Mouse (Mus musculus): ENCODE measurements around the gene Tnfrsf25. TPM values are rescaled to one million over a fixed set of nuclear protein-coding genes. Genes with fewer than 3 reads are reported as not detected.

Gene Tnfrsf25
- polyA plus RNA-seq, 1 experiment from 2014 or later, result 44.1 TPM

DNA sequence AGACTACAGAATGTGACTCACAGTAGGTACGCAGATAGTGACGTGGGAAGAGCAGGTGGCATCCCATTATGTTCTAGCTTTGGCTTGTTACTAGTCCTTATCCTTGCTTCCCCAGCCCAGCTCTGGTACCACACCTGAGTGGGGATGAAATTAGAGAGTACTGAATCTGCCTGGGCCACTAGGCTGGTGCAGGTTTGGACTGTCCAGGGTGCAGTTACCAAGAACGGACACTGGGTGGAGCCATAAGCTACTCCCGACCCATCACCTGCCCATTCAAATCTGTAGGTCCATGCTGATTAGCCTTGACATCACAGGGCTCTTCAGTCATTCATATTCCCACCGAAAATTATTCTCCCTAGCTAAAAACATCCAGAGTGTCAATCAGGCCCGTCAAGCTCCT lies 24.7 kb downstream of the Tnfrsf25 start:
- DNase-seq (ENCODE audit: low spot score), result no peak

DNA sequence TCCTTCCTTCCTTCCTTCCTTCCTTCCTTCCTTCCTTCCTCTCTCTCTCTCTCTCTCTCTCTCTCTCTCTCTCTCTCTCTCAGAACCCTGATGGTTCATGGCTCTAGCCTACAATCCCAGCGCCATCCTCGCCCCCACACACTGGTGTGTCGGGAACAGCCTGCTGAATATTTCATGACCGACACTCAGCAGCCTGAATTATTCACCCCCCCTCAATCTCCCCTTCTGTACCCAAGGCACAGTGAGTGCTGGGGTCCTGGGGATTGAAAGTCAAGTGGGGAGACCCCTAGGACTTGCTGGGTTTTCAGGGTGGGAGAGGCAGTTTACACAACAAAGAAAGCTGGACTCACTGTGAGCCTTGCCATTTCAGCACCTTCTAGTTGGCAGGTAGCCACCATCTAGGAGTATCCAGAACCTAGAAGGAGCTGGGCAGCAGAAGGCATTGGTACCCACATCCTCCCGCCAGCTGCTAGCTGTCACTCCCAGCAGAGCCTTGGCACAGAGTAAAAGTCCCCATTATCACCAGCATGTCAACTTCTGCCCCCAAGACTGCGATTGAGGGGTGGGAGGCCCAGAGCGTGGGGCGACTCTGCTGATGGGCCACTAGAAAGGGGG lies 25.9 kb downstream of the Tnfrsf25 start:
- no peak for DNase-seq (ENCODE audit: low spot score)

DNA sequence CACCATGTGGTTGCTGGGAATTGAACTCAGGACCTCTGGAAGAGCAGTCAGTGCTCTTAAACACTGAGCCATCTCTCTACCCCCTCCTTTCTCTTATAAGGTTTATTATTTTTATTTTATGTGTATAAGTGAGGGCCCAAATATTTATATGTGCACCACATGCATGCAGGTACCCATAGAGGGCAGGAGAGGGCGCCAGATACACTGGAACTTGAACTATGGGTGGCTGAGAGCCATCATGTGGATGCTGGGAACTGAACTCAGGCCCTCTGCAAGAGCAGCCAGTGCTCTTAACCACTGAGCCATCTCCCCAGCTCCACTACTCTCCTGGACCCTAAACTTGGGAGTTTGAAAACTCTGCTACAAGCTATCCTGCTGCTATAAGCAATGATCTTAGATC lies 27.9 kb downstream of the Tnfrsf25 start:
- no peak for DNase-seq (ENCODE audit: low spot score)

DNA sequence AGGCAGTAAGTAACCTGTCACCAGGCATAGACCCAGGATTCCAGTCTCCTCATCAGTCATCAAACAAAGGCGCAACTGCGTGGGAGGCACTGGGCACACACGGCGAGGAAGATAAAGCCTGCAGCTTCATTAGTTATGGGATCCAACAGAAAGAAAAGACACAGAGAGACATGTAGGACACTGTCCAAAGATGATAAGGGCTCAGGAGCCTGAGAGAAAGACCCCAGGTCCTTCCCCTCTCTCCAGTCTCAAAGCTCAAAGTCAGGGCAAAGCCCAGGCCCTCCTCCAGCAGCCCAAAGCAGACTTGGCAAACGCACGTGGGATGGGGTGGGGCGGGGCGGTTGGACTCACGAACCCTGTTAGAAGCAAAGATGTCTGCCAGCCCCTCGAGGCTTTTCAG lies 29.7 kb downstream of the Tnfrsf25 start:
- no peak for DNase-seq (ENCODE audit: low spot score)

DNA sequence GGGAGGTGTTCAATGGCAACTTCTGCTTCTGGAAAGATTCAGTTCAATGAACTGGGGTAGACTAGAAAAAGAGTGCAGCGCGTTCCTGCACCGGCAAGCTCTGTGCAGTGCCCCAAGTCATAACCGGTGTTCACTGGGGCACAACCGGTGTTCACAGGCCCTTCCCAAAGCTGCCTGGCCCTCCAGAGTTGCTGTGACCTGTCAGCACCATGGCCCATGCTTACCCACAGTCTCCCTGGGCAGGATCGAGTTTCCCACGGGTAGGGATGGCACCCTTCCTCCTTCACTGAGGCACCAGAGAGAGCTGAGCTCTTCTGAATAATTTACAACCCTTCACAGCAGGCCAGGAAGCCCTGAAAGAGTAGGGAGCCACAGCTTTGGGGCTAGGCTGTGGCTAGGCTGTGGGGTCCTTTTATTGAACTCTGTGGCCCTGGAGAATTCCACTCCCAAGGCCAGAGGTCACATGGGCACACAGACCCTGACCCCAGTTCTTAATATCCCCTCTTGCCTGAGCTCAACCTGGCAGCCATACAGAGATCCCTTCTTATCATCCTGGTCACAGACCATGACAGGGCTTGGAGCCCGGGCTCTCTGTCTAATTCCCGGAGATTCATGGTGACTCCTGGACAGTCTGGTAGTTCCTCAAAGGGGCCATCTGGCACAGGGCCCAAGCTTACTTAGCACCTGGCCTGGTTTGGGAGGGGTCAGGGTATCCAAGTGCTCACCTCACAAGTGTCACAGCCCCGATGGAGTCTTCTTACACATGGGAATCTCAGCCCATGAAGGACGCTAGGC lies 30.5 kb downstream of the Tnfrsf25 start:
- DNase-seq (ENCODE audit: low spot score), result no peak

DNA sequence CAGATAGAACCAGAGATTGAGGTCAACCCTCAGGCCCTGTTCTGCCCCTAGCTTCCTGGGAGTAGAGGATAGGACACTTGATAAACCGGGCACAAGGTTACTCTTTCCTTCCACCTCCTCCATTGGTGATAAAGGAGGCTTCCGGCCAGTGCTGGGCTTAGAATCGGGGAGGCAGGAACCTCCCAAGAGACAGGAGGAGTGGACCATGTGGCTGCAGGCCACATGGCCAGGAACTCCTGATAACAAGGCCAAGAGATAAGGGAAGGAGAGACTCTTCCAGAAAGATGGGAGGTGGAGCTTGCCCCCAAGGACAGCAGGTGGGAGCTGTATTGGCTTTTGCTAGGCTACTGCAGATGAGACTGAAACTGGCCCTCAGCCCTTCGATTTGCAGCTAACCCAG lies 34.8 kb downstream of the Tnfrsf25 start:
- DNase-seq (ENCODE audit: low spot score), result no peak

DNA sequence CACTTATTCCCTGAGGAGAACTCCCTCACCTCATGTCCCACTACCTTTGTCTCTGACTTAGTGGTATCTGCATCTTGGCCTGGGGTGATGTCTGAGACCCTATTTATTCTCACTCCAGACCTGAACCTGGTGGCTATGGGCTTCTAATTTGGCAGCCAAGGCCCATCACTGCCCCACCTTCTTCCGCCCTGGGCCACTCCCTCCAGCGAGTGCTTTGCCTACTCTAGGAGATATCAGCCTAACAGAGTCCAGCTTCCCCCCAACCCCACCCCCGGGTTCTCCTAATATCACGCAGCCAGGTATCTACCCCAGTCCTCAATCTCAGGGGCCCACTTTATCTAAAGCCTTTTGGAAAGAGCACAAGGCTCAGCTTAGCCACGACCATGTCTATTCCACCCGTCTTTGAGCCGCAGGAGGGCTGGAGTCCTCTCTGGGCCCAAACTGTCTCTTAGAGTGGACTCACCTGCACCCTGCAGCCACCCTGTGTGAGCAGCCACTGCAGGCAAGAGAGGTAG lies 35.8 kb downstream of the Tnfrsf25 start:
- no peak for DNase-seq (ENCODE audit: low spot score)

DNA sequence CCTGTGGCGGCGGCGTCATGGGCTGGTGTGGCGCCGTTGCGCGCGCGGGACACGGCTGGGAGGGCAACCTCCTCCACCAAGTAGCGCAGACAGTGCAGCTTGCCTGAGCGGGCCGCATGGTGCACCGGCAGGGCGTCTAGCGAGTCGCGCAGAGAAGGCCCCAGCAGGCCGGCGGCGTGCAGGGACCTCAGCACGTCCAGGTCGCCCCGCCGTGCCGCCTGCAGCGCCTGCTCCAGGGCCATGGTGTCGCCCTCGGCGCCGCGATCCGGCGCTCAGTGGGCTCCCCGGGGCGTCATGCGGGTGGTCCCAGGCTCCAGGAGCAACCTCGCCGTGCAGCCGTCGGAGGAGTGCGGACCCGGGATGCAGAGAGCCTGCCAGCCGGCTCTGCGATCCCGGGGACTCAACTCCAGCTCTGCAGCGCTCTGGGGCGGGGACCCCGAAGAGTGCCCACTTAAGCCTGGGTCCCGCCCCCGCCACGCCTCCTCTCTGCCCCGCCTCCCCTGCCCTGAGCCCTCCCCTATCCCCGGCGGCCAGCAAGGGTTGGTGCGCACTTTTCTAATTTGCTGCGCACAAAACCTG lies 36.3 kb downstream of the Tnfrsf25 start, which contains the start of gene Espn:
Espn (minus strand) TSS at position 406 of the 579 bp plus-strand sequence.
- DNase-seq (ENCODE audit: low spot score), result peak; percentile 70

DNA sequence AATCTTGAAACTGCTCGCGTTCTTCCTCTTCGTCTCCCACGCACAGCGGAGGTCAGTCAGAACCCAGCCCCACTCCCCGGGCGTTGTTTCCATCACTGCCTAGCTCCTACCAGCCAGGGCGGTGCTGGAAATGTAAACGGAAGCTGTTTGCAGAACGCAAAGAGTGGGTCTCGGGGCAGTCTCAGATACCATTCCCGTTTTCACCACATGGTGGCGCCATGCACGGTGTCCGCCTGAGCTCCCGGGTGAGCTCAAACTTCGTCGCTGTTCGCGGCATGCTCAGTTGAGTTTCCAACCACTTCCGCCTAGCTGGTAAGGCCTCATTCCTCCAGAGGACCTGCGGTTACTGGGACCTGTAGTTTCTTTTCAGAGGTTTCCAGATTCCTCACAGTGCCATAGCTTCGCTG lies 38.0 kb downstream of the Tnfrsf25 start:
- DNase-seq (ENCODE audit: low spot score), result peak; percentile 96

DNA sequence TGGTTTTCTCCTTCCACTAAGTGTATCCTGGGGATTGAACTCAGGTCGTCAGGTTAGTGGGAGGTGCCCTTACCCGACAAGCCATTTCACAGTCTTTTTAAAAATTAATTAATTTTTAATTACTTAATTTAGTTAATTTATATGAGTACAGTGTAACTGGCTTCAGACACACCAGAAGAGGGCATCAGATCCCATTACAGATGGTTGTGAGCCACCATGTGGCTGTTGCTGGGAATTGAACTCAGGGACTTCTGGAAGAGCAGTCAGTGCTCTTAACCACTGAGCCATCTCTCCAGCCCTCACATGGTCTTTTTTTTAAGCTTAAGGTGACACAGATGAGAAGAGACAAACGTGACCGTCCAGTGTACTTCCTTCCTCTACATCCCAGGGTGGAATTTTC lies 39.3 kb downstream of the Tnfrsf25 start:
- no peak for DNase-seq (ENCODE audit: low spot score)

DNA sequence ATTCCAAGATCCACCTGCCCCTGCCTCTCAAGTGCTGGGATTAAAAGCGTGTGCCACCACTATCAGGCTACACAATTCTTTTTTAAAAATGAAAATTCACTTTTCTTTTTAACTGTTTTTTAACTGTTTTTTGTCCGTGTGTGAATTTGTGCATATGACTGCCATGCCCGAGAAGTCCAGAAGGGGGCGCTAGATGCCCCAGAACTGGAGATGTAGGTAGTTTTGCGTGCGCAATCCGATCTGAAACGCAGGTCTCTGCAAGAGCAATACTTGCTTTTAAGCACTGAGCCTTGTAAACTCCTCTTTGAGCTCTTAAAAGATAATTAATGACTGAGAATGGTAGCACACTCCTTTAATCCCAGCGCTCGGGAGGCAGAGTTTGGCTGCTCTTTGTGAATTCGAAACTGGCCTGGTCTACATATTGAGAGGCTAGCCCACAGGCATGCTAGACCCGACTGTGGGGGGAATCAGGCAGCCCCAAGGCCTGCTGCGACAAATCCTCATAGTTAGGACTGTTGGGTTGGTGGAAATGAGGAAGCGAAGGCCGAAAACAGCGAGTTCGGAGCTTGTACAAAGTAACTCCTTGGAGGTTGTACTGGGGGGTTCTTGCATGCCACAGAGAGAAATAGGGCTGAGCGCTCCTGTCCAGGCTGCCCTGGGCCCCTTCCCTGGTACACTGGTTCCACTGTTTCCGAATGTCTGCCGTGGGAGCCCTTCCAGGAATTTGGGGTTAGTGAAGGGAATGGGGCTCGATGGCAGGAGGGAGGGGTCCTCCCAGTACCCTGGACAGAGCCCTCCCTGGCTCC lies 42.2 kb downstream of the Tnfrsf25 start:
- DNase-seq (ENCODE audit: low spot score), result peak; percentile 70

DNA sequence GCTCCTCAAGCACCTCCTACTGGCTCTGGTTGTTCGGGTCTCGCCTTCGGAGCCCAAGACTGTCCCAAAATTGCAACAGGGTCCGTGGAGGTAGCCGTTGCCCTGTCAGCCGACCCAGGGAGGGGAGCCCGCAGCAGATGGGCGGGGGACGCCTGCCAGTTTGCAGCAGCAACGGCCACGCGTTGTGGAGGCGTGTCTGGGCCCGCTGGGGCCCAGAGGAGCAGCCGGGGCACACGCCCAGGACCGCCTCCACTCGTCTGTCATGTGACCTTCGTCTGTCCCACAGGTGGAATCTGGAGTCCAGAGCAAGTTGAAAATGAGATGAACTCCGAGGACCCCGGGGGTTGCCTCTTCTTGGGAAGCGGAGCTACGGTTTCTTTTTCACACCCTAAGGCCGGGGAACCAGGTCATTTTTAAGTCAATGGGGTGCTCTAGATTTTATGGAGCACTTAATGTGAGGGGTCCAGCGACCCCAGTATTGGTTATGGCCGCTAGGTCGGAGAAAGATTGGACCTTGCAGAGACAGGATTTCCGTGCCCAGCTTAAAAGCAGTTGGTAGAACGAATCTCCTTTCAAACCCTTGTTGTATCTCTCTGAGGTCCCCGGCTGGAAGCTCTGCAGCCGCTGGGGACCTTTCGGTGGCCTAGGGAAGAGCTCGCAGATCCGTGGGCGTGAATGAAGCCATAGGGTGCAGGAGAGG lies 43.0 kb downstream of the Tnfrsf25 start, which contains the start of gene Hes2:
Hes2 (plus strand) TSS at position 283 of the 700 bp plus-strand sequence.
- no peak for DNase-seq (ENCODE audit: low spot score)

DNA sequence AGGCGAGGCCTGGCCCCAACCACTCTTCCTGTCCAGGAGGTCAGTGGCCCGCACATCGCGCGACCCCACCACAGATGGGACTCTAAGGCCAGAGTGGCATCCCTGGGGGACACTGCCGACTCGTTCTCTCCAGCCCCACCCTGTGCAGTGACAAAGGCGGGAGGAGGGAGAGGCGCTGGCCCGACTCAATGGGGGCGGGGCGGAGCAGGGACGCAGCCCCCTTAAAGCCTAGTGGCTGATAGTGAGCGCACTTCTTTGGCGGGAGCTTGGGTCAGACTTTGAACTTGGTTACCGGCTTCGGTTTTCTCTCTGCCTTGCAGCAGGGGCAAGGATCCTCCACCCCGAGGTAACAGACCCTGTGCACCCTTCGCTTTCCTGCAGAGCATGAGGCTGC lies 43.5 kb downstream of the Tnfrsf25 start:
- DNase-seq (ENCODE audit: low spot score), result no peak

DNA sequence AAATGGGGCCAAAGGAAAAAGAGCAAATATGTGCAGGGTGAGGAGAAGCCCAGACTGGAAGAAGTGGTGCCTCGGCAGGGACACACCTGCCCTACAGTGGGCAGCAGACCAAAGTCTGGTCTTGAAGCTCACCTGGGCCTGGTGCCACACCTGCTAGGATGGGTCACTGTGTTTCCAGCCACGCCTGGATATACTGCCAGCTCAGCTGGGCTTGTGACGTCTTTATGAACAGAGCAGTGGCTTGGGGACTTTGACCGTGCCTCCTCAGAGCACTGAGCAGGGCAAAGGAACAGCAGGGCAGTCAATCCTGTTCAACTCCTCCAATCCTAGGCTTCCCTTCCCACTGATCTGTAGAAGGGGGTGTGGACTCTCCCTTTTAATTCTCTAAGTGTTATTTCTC lies 45.0 kb downstream of the Tnfrsf25 start:
- DNase-seq (ENCODE audit: low spot score), result no peak

DNA sequence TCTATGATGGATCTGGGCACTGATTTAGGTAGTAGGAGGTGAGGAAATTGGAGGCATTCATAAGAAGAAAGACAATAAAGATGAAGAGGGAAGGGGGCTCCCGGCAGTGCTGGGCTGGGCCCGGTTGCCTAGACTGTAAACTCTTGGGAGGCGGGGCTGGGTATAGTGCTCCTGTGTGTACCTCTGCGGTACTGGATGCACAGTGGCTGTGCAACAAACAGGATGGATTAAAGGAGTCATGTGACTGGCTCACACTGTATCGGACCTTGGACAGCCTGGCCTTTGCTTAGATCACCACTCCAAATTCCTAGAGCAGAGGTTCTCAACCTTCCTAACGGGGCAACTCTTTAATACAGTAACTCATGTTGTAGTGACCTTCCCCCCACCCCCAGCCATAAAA lies 45.9 kb downstream of the Tnfrsf25 start:
- DNase-seq (ENCODE audit: low spot score), result no peak

DNA sequence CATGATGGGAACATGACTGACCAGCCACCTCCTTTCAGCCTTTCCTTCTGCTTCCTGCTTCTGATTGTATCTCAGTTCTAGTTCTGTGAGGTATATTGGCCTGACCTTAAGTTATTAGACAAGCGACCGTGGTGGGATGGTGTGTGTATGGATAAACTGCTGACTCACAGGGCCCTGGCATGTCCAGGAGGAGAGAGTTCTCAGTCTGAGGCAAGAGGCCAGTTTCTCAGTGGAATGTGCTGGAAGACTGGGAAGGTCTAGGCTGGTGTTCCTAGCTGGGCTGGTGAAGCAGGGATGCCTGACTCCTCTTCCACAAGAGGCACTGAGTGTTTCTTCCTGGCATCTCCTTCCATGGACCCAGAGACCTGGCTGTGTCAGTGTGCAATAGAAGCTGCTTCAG lies 47.0 kb downstream of the Tnfrsf25 start:
- no peak for DNase-seq (ENCODE audit: low spot score)

DNA sequence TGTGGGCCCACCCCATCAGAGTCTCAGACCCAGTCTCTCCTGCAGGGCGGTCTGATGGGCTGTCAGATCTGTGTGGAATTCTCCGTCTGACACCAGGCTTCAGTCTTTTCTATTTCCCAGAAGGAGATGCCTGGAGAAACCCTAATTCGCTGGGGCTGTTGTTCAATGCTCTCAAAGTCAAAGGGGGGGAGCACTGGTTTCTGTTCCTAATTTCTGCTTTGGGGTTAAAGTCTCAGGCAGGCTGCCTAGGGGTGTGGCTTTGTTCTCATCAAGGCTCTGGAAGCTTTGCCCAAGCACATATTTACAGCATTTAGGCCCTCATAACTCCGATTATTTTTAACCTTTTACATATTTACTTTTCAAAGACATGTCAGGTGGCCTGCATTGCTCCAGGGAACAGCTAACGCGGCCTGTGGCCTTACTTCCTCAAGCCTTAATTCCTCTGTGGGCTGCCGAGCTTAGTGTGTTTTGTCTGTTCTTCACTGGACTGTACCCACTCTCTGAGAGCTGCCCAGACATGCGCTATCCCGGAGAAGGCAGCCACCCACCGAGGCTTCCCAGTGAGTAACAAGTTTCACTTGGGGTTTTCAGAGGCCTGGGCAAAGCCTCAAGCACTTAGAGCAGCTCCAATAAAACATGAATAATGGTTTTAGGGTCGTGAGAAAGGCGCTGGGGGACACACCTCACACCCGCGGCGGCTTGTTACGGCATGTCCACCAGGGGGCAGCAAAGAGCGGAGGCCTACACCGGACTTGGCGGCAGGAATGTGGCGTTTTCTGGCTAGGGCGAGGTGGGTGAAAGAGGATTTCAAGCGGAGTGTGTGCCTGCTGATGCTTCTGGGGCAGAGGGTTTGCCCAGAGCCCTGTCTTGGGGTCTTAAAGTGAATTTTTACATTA lies 49.5 kb downstream of the Tnfrsf25 start:
- DNase-seq (ENCODE audit: low spot score), result peak; percentile 66

DNA sequence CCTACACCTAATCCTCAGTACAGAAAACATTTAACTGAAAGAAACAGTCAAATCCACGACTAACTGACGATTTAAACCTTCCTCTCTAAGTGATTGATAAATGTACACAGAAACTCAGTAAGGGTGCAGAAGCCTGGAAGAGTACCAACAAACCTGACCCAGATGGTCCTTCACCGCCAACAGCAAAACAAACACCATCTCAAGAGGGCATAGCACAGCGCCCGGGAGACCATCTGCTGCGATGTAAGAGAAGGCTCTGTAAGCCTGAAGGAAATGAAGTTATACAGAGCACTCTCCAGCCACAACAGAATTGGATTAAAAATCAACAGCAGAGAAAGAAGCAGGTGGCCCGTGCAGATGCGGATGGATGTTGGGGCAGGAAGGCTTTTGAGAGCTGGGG lies 52.3 kb downstream of the Tnfrsf25 start:
- no peak for DNase-seq (ENCODE audit: low spot score)

DNA sequence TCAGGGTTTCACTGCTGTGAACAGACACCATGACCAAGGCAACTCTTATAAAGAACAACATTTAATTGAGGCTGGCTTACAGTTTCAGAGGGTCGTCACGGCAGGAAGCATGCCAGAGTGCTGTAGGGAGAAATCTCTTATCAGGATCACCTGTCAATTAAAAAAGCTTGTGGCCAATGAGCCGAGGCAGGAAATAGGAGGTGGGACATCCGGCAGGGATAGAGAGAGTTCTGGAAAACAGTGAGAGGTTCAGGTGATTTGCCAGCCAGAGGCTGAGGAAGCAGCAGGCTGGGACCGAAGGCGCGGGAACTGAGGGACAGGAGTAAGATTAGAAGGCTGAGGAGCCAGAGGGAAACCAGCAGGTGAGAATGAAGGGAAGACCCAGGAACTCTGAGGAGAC lies 53.4 kb downstream of the Tnfrsf25 start:
- no peak for DNase-seq (ENCODE audit: low spot score)

Measured in thymus, postnatal 0 days (tissue).